Mouse (Mus musculus) kidney, postnatal 25 days (tissue): ENCODE measurements around the gene Prkg2.
A peak's percentile ranks its signal among the peaks of the same experiment; 100 is the strongest.

ENCODE experiments used
- DNase-seq, 2 experiments: peaks; one replicate each; pipeline ENCODE4 v3.0.0; 2021; ENCODE audit warnings: mixed read lengths in 2 of 2

Gene Prkg2

GRCm38 (mm10) chr5:98975877-98976672, 61.1 kb downstream of the Prkg2 start:
- no peak for DNase-seq

GRCm38 (mm10) chr5:98966679-98967078, 70.5 kb downstream of the Prkg2 start:
- no peak for DNase-seq

- no peak for DNase-seq
Observed at GRCm38 (mm10) chr5:98965139-98965538, 72.0 kb downstream of the Prkg2 start.

GRCm38 (mm10) chr5:98964367-98964766, 72.8 kb downstream of the Prkg2 start:
- no peak for DNase-seq

GRCm38 (mm10) chr5:98962472-98962871, 74.7 kb downstream of the Prkg2 start:
- no peak for DNase-seq

GRCm38 (mm10) chr5:98955576-98955975, 81.6 kb downstream of the Prkg2 start:
- DNase-seq = no peak

- DNase-seq = peak in 1 of 2 experiments; percentile 9
Observed at GRCm38 (mm10) chr5:98953386-98953785, 83.8 kb downstream of the Prkg2 start.

GRCm38 (mm10) chr5:98951566-98951965, 85.6 kb downstream of the Prkg2 start:
- no peak for DNase-seq

GRCm38 (mm10) chr5:98950495-98951092, 86.6 kb downstream of the Prkg2 start:
- DNase-seq = no peak

GRCm38 (mm10) chr5:98949784-98950183, 87.4 kb downstream of the Prkg2 start:
- no peak for DNase-seq

- DNase-seq = no peak
Observed at GRCm38 (mm10) chr5:98946656-98947055, 90.5 kb downstream of the Prkg2 start.

GRCm38 (mm10) chr5:98946117-98946620, 91.0 kb downstream of the Prkg2 start:
- DNase-seq = no peak

- DNase-seq = no peak
Observed at GRCm38 (mm10) chr5:98943776-98944175, 93.4 kb downstream of the Prkg2 start.

- DNase-seq = no peak
Observed at GRCm38 (mm10) chr5:98940731-98941130, 96.4 kb downstream of the Prkg2 start.

GRCm38 (mm10) chr5:98939631-98940208, 97.4 kb downstream of the Prkg2 start:
- DNase-seq = no peak

- no peak for DNase-seq
Observed at GRCm38 (mm10) chr5:98939116-98939515, 98.0 kb downstream of the Prkg2 start.

GRCm38 (mm10) chr5:98937879-98938278, 99.3 kb downstream of the Prkg2 start:
- DNase-seq = no peak

GRCm38 (mm10) chr5:98936650-98937049, 100.5 kb downstream of the Prkg2 start:
- no peak for DNase-seq

- DNase-seq = no peak
Observed at GRCm38 (mm10) chr5:98935930-98936329, 101.2 kb downstream of the Prkg2 start.

- DNase-seq = no peak
Observed at GRCm38 (mm10) chr5:98922921-98923320, 114.2 kb downstream of the Prkg2 start.

- DNase-seq = no peak
Observed at GRCm38 (mm10) chr5:98921608-98922007, 115.5 kb downstream of the Prkg2 start.

GRCm38 (mm10) chr5:98918716-98919115, 118.4 kb downstream of the Prkg2 start:
- DNase-seq = no peak

GRCm38 (mm10) chr5:98902339-98902738, 134.8 kb downstream of the Prkg2 start:
- DNase-seq = no peak

- DNase-seq = no peak
Observed at GRCm38 (mm10) chr5:98900926-98901325, 136.2 kb downstream of the Prkg2 start.
